Mouse (Mus musculus): ENCODE measurements around the gene Csnk2a1.

The Csnk2a1 gene

GRCm38 (mm10) chr2:152323971-152324370, 97.3 kb downstream of the Csnk2a1 start:
- in situ Hi-C loops (cut with MseI, MboI), result no loop called here

- in situ Hi-C loops (cut with MseI, MboI), result no loop called here
These were observed 98.2 kb downstream of the Csnk2a1 start for GRCm38 (mm10) chr2:152324842-152325241.

- in situ Hi-C loops (cut with MseI, MboI), result no loop called here
These were observed 99.5 kb downstream of the Csnk2a1 start for GRCm38 (mm10) chr2:152326157-152326556.

GRCm38 (mm10) chr2:152326654-152327053, 100.0 kb downstream of the Csnk2a1 start:
- in situ Hi-C loops (cut with MseI, MboI), result no loop called here

- in situ Hi-C loops (cut with MseI, MboI), result no loop called here
These were observed 101.3 kb downstream of the Csnk2a1 start for GRCm38 (mm10) chr2:152327980-152328379.

- in situ Hi-C loops (cut with MseI, MboI), result no loop called here
These were observed 104.3 kb downstream of the Csnk2a1 start for GRCm38 (mm10) chr2:152330858-152331423.
